Comparison of ENCODE assay signal across 14 mouse cellular contexts in the genomic region with DNA sequence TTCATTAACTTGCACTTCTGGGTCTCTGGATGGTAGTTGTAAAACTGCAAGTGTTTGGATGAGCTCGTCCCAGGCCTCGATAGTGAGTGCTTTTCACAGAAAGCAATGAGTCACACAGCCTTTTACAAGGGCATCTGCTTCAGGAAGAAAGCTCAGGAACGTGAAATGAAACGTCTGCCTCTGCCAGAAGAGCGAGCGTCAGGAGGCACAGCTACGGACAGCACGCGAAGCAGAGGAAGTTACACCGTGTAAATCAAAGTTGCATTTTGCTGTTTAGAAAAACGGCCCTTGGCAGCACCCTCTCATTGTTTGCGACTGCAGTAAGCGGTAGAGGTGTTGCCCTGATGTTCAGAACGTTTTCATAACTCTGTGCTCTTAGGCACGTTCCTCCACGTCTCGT.
A peak's percentile ranks its signal among the peaks of the same experiment; 100 is the strongest.
DNase-seq lines count a peak whose midpoint lies in the region; ATAC-seq and TF ChIP-seq lines count a peak whose summit lies in the region.
"Had no signal": no experiment of that assay in that cellular context is flagged by ENCODE, and none has a peak within 500 bp of the region (broad histone marks: within the 10 kb centered on the region; RNA-seq: fewer than 3 reads in every experiment).

No protein-coding gene starts in this region.

- no peaks in the 10 kb centered on the region for H3K27me3 ChIP-seq in intestine, embryonic 14.5 days (replicated peaks; ENCODE audit: control insufficient read depth, insufficient read depth, low read length)
- no peaks in the 10 kb centered on the region for H3K27me3 ChIP-seq in intestine, postnatal 0 days (replicated peaks; ENCODE audit: control insufficient read depth, insufficient read depth, low read length)
- no peaks in the 10 kb centered on the region for H3K27me3 ChIP-seq in intestine, embryonic 15.5 days (replicated peaks)
- H3K27me3 ChIP-seq in limb, embryonic 15.5 days, result no peaks in the 10 kb centered on the region
- no peaks in the 10 kb centered on the region for H3K27me3 ChIP-seq in midbrain, embryonic 15.5 days (replicated peaks)
- no peaks in the 10 kb centered on the region for H3K27me3 ChIP-seq in midbrain, postnatal 0 days (ENCODE audit: insufficient read depth, low read length)

- H3K4me2 ChIP-seq in intestine, embryonic 14.5 days (ENCODE audit: low read length), result no peak overlapping the region; the same call in 1 of the 2 replicates
- no peak overlapping the region for H3K4me2 ChIP-seq in intestine, postnatal 0 days (replicated peaks; ENCODE audit: low read depth)
- 0 out of 2 replicates have a peak overlapping the region, but pooled peaks have one; percentile 2 for H3K4me2 ChIP-seq in intestine, embryonic 15.5 days (replicated peaks)
- H3K4me2 ChIP-seq in limb, embryonic 15.5 days, result peak overlapping the region; percentile 19; the same call in 1 of the 2 replicates
- no peak overlapping the region for H3K4me2 ChIP-seq in midbrain, embryonic 15.5 days
- no peak overlapping the region for H3K4me2 ChIP-seq in midbrain, postnatal 0 days (ENCODE audit: low read depth, low read length, poor library complexity, severe bottlenecking)

- peaks cover 10% of the 10 kb centered on the region for H3K4me1 ChIP-seq in intestine, embryonic 14.5 days (replicated peaks; ENCODE audit: control insufficient read depth, insufficient read depth, low read length)
- H3K4me1 ChIP-seq in intestine, postnatal 0 days (replicated peaks; ENCODE audit: control insufficient read depth, insufficient read depth, low read length), result no peaks in the 10 kb centered on the region
- H3K4me1 ChIP-seq in intestine, embryonic 15.5 days (replicated peaks), result 0 out of 2 replicates have a peak, but pooled peaks cover 5% of the 10 kb centered on the region
- peaks cover 17% of the 10 kb centered on the region; the same call in 1 of the 2 replicates for H3K4me1 ChIP-seq in limb, embryonic 15.5 days
- no peaks in the 10 kb centered on the region for H3K4me1 ChIP-seq in midbrain, embryonic 15.5 days
- H3K4me1 ChIP-seq in midbrain, postnatal 0 days (ENCODE audit: insufficient read depth, low read length), result no peaks in the 10 kb centered on the region

- WGBS in intestine, embryonic 14.5 days, result 42% methylated on average over 17 of the region's 17 CpGs
- 57% methylated on average over 17 of the region's 17 CpGs for WGBS in intestine, postnatal 0 days
- 39% methylated on average over 17 of the region's 17 CpGs for WGBS in intestine, embryonic 15.5 days
- 24% methylated on average over 17 of the region's 17 CpGs for WGBS in limb, embryonic 15.5 days
- WGBS in midbrain, embryonic 15.5 days, result 88% methylated on average over 17 of the region's 17 CpGs
- WGBS in midbrain, postnatal 0 days, result 89% methylated on average over 17 of the region's 17 CpGs

- H3K9me3 ChIP-seq in intestine, embryonic 14.5 days (ENCODE audit: control insufficient read depth, low read length), result no peaks in the 10 kb centered on the region
- H3K9me3 ChIP-seq in intestine, postnatal 0 days (ENCODE audit: control insufficient read depth), result no peaks in the 10 kb centered on the region
- no peaks in the 10 kb centered on the region for H3K9me3 ChIP-seq in intestine, embryonic 15.5 days
- no peaks in the 10 kb centered on the region for H3K9me3 ChIP-seq in limb, embryonic 15.5 days
- no peaks in the 10 kb centered on the region for H3K9me3 ChIP-seq in midbrain, embryonic 15.5 days
- no peaks in the 10 kb centered on the region for H3K9me3 ChIP-seq in midbrain, postnatal 0 days (ENCODE audit: low read length)

- no peak overlapping the region for H3K9ac ChIP-seq in intestine, embryonic 14.5 days (ENCODE audit: low read length)
- H3K9ac ChIP-seq in intestine, postnatal 0 days (ENCODE audit: low read depth, low read length), result no peak overlapping the region
- no peak overlapping the region for H3K9ac ChIP-seq in intestine, embryonic 15.5 days
- no peak overlapping the region for H3K9ac ChIP-seq in limb, embryonic 15.5 days
- no peak overlapping the region for H3K9ac ChIP-seq in midbrain, embryonic 15.5 days
- H3K9ac ChIP-seq in midbrain, postnatal 0 days (replicated peaks; ENCODE audit: low read length, poor library complexity, severe bottlenecking), result no peak overlapping the region

- peak; percentile 54 for DNase-seq in intestine, embryonic 14.5 days (ENCODE audit: low spot score)
- peak; percentile 29 for DNase-seq in lung, postnatal 10 days
- DNase-seq in lung, postnatal 36 days, result no peak
- no peak for DNase-seq in midbrain, postnatal 0 days (ENCODE audit: low spot score)
- DNase-seq: cerebellum, postnatal 25 days; layer of hippocampus, adult 9-11 months; left cerebral cortex, postnatal 4 days; midbrain, embryonic 14.5 days; right cerebral cortex, postnatal 4 days; thymus, adult 2 months had no signal

- no peak overlapping the region for H3K4me3 ChIP-seq in intestine, embryonic 14.5 days (ENCODE audit: low read depth, low read length)
- no peak overlapping the region for H3K4me3 ChIP-seq in intestine, postnatal 0 days (ENCODE audit: low read depth, low read length)
- H3K4me3 ChIP-seq in intestine, embryonic 15.5 days (replicated peaks), result no peak overlapping the region
- H3K4me3 ChIP-seq in limb, embryonic 15.5 days, result no peak overlapping the region
- no peak overlapping the region for H3K4me3 ChIP-seq in midbrain, embryonic 15.5 days
- no peak overlapping the region for H3K4me3 ChIP-seq in midbrain, postnatal 0 days (ENCODE audit: low read depth, low read length)

- no peaks in the 10 kb centered on the region for H3K36me3 ChIP-seq in intestine, embryonic 14.5 days (ENCODE audit: control insufficient read depth, insufficient read depth, low read length)
- H3K36me3 ChIP-seq in intestine, postnatal 0 days (ENCODE audit: control insufficient read depth, insufficient read depth), result no peaks in the 10 kb centered on the region
- no peaks in the 10 kb centered on the region for H3K36me3 ChIP-seq in intestine, embryonic 15.5 days
- no peaks in the 10 kb centered on the region for H3K36me3 ChIP-seq in limb, embryonic 15.5 days
- no peaks in the 10 kb centered on the region for H3K36me3 ChIP-seq in midbrain, embryonic 15.5 days (replicated peaks)
- no peaks in the 10 kb centered on the region for H3K36me3 ChIP-seq in midbrain, postnatal 0 days (ENCODE audit: insufficient read depth, low read length)

- TF ChIP-seq CTCF in intestine, postnatal 0 days (IDR thresholded peaks at IDR 0.05; ENCODE audit: low read depth), result no peak
- no peak for TF ChIP-seq CTCF in midbrain, postnatal 0 days (IDR thresholded peaks at IDR 0.05)

- H3K27ac ChIP-seq in intestine, embryonic 14.5 days (ENCODE audit: low read depth), result peak overlapping the region; percentile 36; the same call in 1 of the 2 replicates
- H3K27ac ChIP-seq in intestine, postnatal 0 days (ENCODE audit: low read depth, low read length), result no peak overlapping the region
- no peak overlapping the region for H3K27ac ChIP-seq in intestine, embryonic 15.5 days
- H3K27ac ChIP-seq in limb, embryonic 15.5 days, result peak overlapping the region; percentile 48; the same call in 1 of the 2 replicates
- no peak overlapping the region for H3K27ac ChIP-seq in midbrain, embryonic 15.5 days
- no peak overlapping the region for H3K27ac ChIP-seq in midbrain, postnatal 0 days (ENCODE audit: low read depth, low read length)

- no peak for ATAC-seq in intestine, embryonic 14.5 days (replicated peaks; ENCODE audit: low FRiP score, low TSS enrichment, low read depth)
- ATAC-seq in intestine, postnatal 0 days, result no peak
- ATAC-seq in intestine, embryonic 15.5 days, result no peak; the same call in 1 of the 2 replicates
- 0 out of 2 replicates have a peak, but pooled peaks have one; percentile 19 for ATAC-seq in limb, embryonic 15.5 days (ENCODE audit: insufficient number of reproducible peaks, low FRiP score, low TSS enrichment, low read depth)
- ATAC-seq in midbrain, embryonic 15.5 days (replicated peaks), result no peak
- ATAC-seq in midbrain, postnatal 0 days (ENCODE audit: low FRiP score), result no peak

Comparison
In these comparisons a context has a peak if more than half of its experiments do, and no peak if none do; other contexts are left out.
1. DNase-seq: peak in intestine, embryonic 14.5 days (single experiment) and lung, postnatal 10 days (single experiment); none in lung, postnatal 36 days (single experiment) and midbrain, postnatal 0 days (single experiment).
2. H3K27ac ChIP-seq: peak in intestine, embryonic 14.5 days (single experiment) and limb, embryonic 15.5 days (single experiment); none in intestine, postnatal 0 days (single experiment), intestine, embryonic 15.5 days (single experiment), midbrain, embryonic 15.5 days (single experiment) and midbrain, postnatal 0 days (single experiment).
3. H3K4me2 ChIP-seq: peak in intestine, embryonic 15.5 days (single experiment) and limb, embryonic 15.5 days (single experiment); none in intestine, embryonic 14.5 days (single experiment), intestine, postnatal 0 days (single experiment), midbrain, embryonic 15.5 days (single experiment) and midbrain, postnatal 0 days (single experiment).